Mouse (Mus musculus): Measurements from ENCODE around the gene Rtkn. TPM values are rescaled to one million over a fixed set of nuclear protein-coding genes. Genes with fewer than 3 reads are reported as not detected.

Gene Rtkn
- polyA plus RNA-seq, 1 experiment from 2014 or later: 38.5 TPM

DNA sequence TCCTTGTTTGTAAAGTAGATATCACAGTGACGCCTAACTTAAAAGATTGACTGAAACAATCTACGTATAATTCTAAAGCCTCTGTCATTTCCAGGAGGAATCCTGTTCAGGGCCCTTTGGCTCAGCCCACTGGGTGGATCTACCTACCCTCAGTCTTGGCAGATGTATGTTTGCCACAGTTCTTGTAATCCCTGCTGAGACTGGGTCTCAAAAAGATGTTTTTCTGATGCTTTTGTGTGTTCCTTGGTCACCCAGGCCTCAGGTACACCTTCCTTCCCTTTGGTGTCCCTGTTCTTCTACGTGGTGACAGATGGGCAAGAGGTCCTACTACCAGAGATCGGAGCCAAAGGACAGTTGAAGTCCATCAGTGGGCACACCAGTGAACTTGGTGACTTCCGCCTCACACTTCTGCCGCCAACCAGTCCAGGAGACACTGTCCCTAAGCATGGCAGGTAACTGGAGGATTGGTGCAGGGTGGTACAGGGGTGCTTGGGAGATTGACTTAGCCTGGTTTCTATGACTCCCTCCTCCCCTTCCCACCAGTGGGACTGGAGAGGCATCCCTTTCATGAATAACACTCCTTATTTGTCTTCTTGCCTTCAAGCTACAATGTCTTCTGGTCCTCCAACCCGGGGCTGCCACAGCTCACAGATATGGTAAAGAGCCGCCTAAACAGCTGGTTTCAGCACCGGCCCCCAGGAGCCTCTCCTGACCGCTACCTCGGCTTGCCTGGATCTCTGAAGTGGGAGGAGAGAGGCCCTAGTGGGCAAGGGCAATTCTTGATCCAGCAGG is 18.7 kb upstream of the Rtkn start:
- Histone ChIP-seq H3K36me3 (ENCODE audit: insufficient read depth, low read length) (0 out of 2 replicates have a peak, but pooled peaks cover 5% of the 10 kb centered on the region), H3K4me1 (replicated peaks; ENCODE audit: insufficient read depth, low read length) (peaks cover 26% of the 10 kb centered on the region), H3K27me3 (ENCODE audit: insufficient read depth, low read length) (no peaks in the 10 kb centered on the region), H3K9ac (ENCODE audit: low read depth, low read length) (peak overlapping the region; percentile 76), H3K4me2 (ENCODE audit: low read length) (peak overlapping the region; percentile 85), H3K9me3 (replicated peaks; ENCODE audit: low read length) (no peaks in the 10 kb centered on the region), H3K4me3 (replicated peaks; ENCODE audit: low read depth, low read length) (peak overlapping the region; percentile 64), H3K27ac (no peak overlapping the region)
- TF ChIP-seq CTCF (IDR thresholded peaks at IDR 0.05; ENCODE audit: low read depth): no peak
- WGBS: 69% methylated on average over 11 of the region's 11 CpGs
- ATAC-seq (replicated peaks; ENCODE audit: low FRiP score, low read depth) (no peak), DNase-seq (ENCODE audit: low spot score) (no peak)

DNA sequence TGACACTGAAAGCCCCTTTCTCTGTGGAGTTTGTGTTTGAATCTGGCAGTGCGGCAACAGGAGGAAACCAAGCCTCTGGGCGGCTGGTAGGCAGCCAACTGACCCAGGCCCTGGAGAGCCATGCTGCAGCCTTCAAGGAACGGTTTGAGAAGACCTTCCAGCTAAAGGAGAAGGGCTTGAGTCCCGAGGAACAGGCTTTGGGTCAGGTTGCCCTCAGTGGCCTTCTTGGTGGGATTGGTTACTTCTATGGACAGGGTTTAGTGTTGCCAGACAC is 18.2 kb upstream of the Rtkn start:
- H3K9me3 ChIP-seq (replicated peaks; ENCODE audit: low read length): no peaks in the 10 kb centered on the region
- H3K4me2 ChIP-seq (ENCODE audit: low read length): no peak overlapping the region
- H3K4me3 ChIP-seq (replicated peaks; ENCODE audit: low read depth, low read length): no peak overlapping the region
- DNase-seq (ENCODE audit: low spot score) (no peak), ATAC-seq (replicated peaks; ENCODE audit: low FRiP score, low read depth) (no peak)
- no peaks in the 10 kb centered on the region for H3K27me3 ChIP-seq (ENCODE audit: insufficient read depth, low read length)
- no peak for TF ChIP-seq CTCF (IDR thresholded peaks at IDR 0.05; ENCODE audit: low read depth)
- 0 out of 2 replicates have a peak, but pooled peaks cover 5% of the 10 kb centered on the region for H3K36me3 ChIP-seq (ENCODE audit: insufficient read depth, low read length)
- H3K27ac ChIP-seq: no peak overlapping the region
- peaks cover 29% of the 10 kb centered on the region for H3K4me1 ChIP-seq (replicated peaks; ENCODE audit: insufficient read depth, low read length)
- H3K9ac ChIP-seq (ENCODE audit: low read depth, low read length): no peak overlapping the region
- WGBS: 73% methylated on average over 4 of the region's 4 CpGs

DNA sequence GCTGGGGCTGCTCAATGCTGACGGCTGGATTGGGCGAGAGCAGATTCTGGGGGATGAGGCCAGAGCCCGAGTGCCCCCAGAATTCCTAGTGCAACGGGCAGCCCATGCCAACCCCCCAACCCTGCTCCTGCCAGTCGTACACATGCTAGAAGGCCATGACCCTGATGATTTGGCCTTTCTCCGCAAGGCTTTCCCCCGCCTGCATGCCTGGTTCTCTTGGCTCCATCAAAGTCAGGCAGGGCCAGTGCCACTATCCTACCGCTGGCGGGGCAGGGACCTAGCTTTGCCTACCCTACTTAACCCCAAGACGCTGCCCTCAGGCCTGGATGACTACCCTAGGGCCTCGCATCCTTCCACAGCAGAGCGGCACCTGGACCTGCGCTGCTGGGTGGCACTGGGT is 17.6 kb upstream of the Rtkn start:
- WGBS: 86% methylated on average over 13 of the region's 13 CpGs
- H3K4me3 ChIP-seq (replicated peaks; ENCODE audit: low read depth, low read length): no peak overlapping the region
- H3K9me3 ChIP-seq (replicated peaks; ENCODE audit: low read length): no peaks in the 10 kb centered on the region
- no peak overlapping the region for H3K9ac ChIP-seq (ENCODE audit: low read depth, low read length)
- 0 out of 2 replicates have a peak, but pooled peaks cover 5% of the 10 kb centered on the region for H3K36me3 ChIP-seq (ENCODE audit: insufficient read depth, low read length)
- H3K27ac ChIP-seq: no peak overlapping the region
- H3K4me1 ChIP-seq (replicated peaks; ENCODE audit: insufficient read depth, low read length): peaks cover 34% of the 10 kb centered on the region
- ATAC-seq (replicated peaks; ENCODE audit: low FRiP score, low read depth): no peak
- H3K27me3 ChIP-seq (ENCODE audit: insufficient read depth, low read length): no peaks in the 10 kb centered on the region
- H3K4me2 ChIP-seq (ENCODE audit: low read length): no peak overlapping the region
- no peak for TF ChIP-seq CTCF (IDR thresholded peaks at IDR 0.05; ENCODE audit: low read depth)
- no peak for DNase-seq (ENCODE audit: low spot score)

DNA sequence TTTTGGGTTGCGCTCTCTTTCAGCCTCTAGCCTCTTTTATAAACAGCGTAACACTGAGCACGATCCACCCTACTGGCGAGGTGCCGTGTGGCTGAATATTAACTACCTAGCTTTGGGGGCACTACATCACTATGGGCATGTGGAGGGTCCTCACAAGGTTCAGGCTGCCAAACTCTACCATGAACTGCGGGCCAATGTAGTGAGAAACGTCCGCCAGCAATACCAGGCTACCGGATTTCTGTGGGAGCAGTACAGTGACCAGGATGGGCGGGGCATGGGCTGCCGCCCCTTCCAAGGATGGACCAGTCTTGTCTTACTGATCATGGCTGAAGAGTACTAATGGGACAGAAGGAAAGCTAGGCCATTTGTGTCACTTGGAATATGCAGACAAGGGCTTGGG is 16.9 kb upstream of the Rtkn start:
- DNase-seq (ENCODE audit: low spot score) (no peak), ATAC-seq (replicated peaks; ENCODE audit: low FRiP score, low read depth) (no peak)
- Histone ChIP-seq H3K36me3 (ENCODE audit: insufficient read depth, low read length) (0 out of 2 replicates have a peak, but pooled peaks cover 5% of the 10 kb centered on the region), H3K4me2 (ENCODE audit: low read length) (no peak overlapping the region), H3K27me3 (ENCODE audit: insufficient read depth, low read length) (no peaks in the 10 kb centered on the region), H3K4me3 (replicated peaks; ENCODE audit: low read depth, low read length) (no peak overlapping the region), H3K27ac (no peak overlapping the region), H3K4me1 (replicated peaks; ENCODE audit: insufficient read depth, low read length) (peaks cover 40% of the 10 kb centered on the region), H3K9me3 (replicated peaks; ENCODE audit: low read length) (no peaks in the 10 kb centered on the region), H3K9ac (ENCODE audit: low read depth, low read length) (no peak overlapping the region)
- WGBS: 75% methylated on average over 11 of the region's 11 CpGs
- TF ChIP-seq CTCF (IDR thresholded peaks at IDR 0.05; ENCODE audit: low read depth): no peak

DNA sequence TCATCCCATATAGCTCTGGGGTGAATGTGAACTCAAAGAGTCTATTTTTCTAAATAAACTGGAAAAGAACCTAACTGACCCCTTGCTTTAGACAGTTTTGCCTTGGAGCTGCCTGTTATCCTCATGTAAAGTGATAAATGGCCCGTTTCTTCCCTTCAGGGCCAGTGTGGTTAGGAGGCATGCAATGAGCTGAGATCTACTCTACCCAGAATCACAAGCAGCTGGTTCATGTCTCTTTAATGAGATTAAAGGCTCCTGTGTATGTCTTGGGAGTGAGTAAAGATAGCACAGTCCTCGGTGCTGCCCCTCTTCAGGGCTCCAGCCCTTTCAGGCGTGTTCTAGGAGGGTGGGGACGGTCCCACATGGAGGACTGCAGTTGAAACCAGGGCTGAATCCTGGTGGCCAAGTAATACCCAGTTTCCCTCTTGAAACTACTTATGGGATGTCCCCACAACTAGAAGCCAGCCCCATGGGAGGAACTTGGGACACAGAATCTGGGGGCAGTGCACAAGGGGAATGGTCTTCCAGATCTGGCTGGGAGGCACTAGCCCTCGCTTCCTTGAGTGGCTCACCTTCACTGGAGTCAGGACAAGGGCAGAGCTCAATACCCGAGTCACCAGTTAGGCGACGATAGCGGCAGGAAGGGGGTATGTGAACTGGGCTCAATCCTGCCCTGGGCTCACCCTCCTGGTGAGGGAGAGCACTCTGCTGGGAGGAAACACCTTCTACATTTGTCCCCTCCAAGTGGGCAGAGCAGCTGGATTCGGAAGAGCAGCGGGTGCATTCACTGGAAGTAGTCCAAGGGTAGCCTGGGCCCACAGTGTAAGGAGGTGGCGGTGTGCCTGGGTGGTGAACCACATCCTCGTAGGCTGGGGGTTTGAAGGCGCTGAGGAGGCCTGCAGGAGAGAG is 16.2 kb upstream of the Rtkn start:
- ATAC-seq (replicated peaks; ENCODE audit: low FRiP score, low read depth) (no peak), DNase-seq (ENCODE audit: low spot score) (no peak)
- Histone ChIP-seq H3K36me3 (ENCODE audit: insufficient read depth, low read length) (0 out of 2 replicates have a peak, but pooled peaks cover 5% of the 10 kb centered on the region), H3K4me1 (replicated peaks; ENCODE audit: insufficient read depth, low read length) (peaks cover 42% of the 10 kb centered on the region), H3K4me2 (ENCODE audit: low read length) (no peak overlapping the region), H3K9me3 (replicated peaks; ENCODE audit: low read length) (no peaks in the 10 kb centered on the region), H3K4me3 (replicated peaks; ENCODE audit: low read depth, low read length) (no peak overlapping the region), H3K9ac (ENCODE audit: low read depth, low read length) (peak overlapping the region; percentile 43; the same call in 1 of the 2 replicates), H3K27me3 (ENCODE audit: insufficient read depth, low read length) (no peaks in the 10 kb centered on the region), H3K27ac (no peak overlapping the region)
- no peak for TF ChIP-seq CTCF (IDR thresholded peaks at IDR 0.05; ENCODE audit: low read depth)
- 55% methylated on average over 14 of the region's 14 CpGs for WGBS

DNA sequence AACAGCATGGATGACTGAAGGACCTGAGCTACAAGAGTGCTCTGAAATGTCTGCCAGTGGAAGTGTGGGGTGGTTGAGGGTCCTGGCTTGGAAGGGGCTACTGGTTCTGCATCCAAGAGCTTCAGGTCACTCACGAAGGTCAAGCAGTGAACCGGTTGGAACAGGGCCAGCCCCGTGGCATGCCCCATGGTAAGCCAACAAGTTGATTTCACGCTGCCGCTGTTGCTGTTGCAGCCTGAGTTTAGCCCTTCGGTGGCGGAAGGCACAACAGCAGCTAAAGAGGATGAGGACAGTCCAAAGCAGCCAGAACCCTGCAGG is 15.6 kb upstream of the Rtkn start:
- peaks cover 47% of the 10 kb centered on the region for H3K4me1 ChIP-seq (replicated peaks; ENCODE audit: insufficient read depth, low read length)
- 54% methylated on average over 7 of the region's 7 CpGs for WGBS

More for the DNA sequence above, 15.6 kb upstream of the Rtkn start:
- Histone ChIP-seq H3K4me2 (ENCODE audit: low read length) (peak overlapping the region; percentile 63), H3K4me3 (replicated peaks; ENCODE audit: low read depth, low read length) (no peak overlapping the region), H3K27me3 (ENCODE audit: insufficient read depth, low read length) (no peaks in the 10 kb centered on the region), H3K9me3 (replicated peaks; ENCODE audit: low read length) (no peaks in the 10 kb centered on the region), H3K9ac (ENCODE audit: low read depth, low read length) (peak overlapping the region; percentile 43; the same call in 1 of the 2 replicates), H3K27ac (no peak overlapping the region), H3K36me3 (ENCODE audit: insufficient read depth, low read length) (0 out of 2 replicates have a peak, but pooled peaks cover 5% of the 10 kb centered on the region)
- ATAC-seq (replicated peaks; ENCODE audit: low FRiP score, low read depth) (no peak), DNase-seq (ENCODE audit: low spot score) (no peak)
- TF ChIP-seq CTCF (IDR thresholded peaks at IDR 0.05; ENCODE audit: low read depth): no peak

Data from kidney, postnatal 0 days (tissue).